Mouse (Mus musculus): ENCODE measurements around the gene Pappa. TPM values are rescaled to one million over a fixed set of nuclear protein-coding genes. Genes with fewer than 3 reads are reported as not detected.

Pappa gene
- 0.88 and 0.93 TPM in 2 replicates for polyA plus RNA-seq (2014; fragmentation: Nextera tagmentation; extraction: Ambion mirVana)

- H3K27ac ChIP-seq (replicated peaks; ENCODE audit: low read depth, low read length) = no peak within 1 kb of the TSS
- peak within 1 kb of the TSS; percentile 65 for H3K9ac ChIP-seq (replicated peaks; ENCODE audit: low read length)
- peak within 1 kb of the TSS; percentile 48 for H3K4me3 ChIP-seq (ENCODE audit: low read depth, low read length)
- no peaks in the 10 kb centered on the region; the same call in 1 of the 2 replicates for H3K4me1 ChIP-seq (ENCODE audit: control insufficient read depth, insufficient read depth, low read length)
- ATAC-seq (replicated peaks; ENCODE audit: insufficient number of reproducible peaks, low FRiP score, low TSS enrichment, low read depth) (no peak), DNase-seq (ENCODE audit: low spot score) (peak; percentile 33)
- 0% methylated on average over 14 of the region's 16 CpGs for WGBS
- no peaks in the 10 kb centered on the region for H3K36me3 ChIP-seq (replicated peaks; ENCODE audit: control insufficient read depth, insufficient read depth, low read depth, low read length)
- H3K9me3 ChIP-seq (replicated peaks; ENCODE audit: control insufficient read depth, low read length) = no peaks in the 10 kb centered on the region
- peak within 1 kb of the TSS; percentile 95 for H3K4me2 ChIP-seq (ENCODE audit: low read depth, low read length)
- H3K27me3 ChIP-seq (ENCODE audit: control insufficient read depth, insufficient read depth, low read length) = peaks cover 5% of the 10 kb centered on the region
Measured at GRCm38 (mm10) chr4:65123741-65124224, at the start of gene Pappa. Gene Pappa (plus strand): TSS chr4:65124174.

GRCm38 (mm10) chr4:65077906-65078615 lies 45.9 kb upstream of the Pappa start:
- Histone ChIP-seq H3K9ac (replicated peaks; ENCODE audit: low read length) (no peak overlapping the region), H3K27ac (replicated peaks; ENCODE audit: low read depth, low read length) (no peak overlapping the region), H3K4me2 (ENCODE audit: low read depth, low read length) (no peak overlapping the region), H3K4me3 (ENCODE audit: low read depth, low read length) (no peak overlapping the region), H3K27me3 (ENCODE audit: control insufficient read depth, insufficient read depth, low read length) (no peaks in the 10 kb centered on the region), H3K9me3 (replicated peaks; ENCODE audit: control insufficient read depth, low read length) (no peaks in the 10 kb centered on the region), H3K4me1 (ENCODE audit: control insufficient read depth, insufficient read depth, low read length) (no peaks in the 10 kb centered on the region), H3K36me3 (replicated peaks; ENCODE audit: control insufficient read depth, insufficient read depth, low read depth, low read length) (no peaks in the 10 kb centered on the region)
- ATAC-seq (replicated peaks; ENCODE audit: insufficient number of reproducible peaks, low FRiP score, low TSS enrichment, low read depth) (no peak), DNase-seq (ENCODE audit: low spot score) (no peak)
- 86% methylated on average over 6 of the region's 6 CpGs for WGBS

- 95% methylated on average over 1 of the region's 1 CpGs for WGBS
- Histone ChIP-seq H3K4me3 (ENCODE audit: low read depth, low read length) (no peak overlapping the region), H3K4me1 (ENCODE audit: control insufficient read depth, insufficient read depth, low read length) (no peaks in the 10 kb centered on the region), H3K4me2 (ENCODE audit: low read depth, low read length) (no peak overlapping the region), H3K36me3 (replicated peaks; ENCODE audit: control insufficient read depth, insufficient read depth, low read depth, low read length) (no peaks in the 10 kb centered on the region), H3K27ac (replicated peaks; ENCODE audit: low read depth, low read length) (no peak overlapping the region), H3K9me3 (replicated peaks; ENCODE audit: control insufficient read depth, low read length) (no peaks in the 10 kb centered on the region), H3K27me3 (ENCODE audit: control insufficient read depth, insufficient read depth, low read length) (no peaks in the 10 kb centered on the region), H3K9ac (replicated peaks; ENCODE audit: low read length) (no peak overlapping the region)
- DNase-seq (ENCODE audit: low spot score) = no peak
- ATAC-seq (replicated peaks; ENCODE audit: insufficient number of reproducible peaks, low FRiP score, low TSS enrichment, low read depth) = no peak
Measured at GRCm38 (mm10) chr4:65086864-65087263, 37.1 kb upstream of the Pappa start.

GRCm38 (mm10) chr4:65087592-65087991 lies 36.4 kb upstream of the Pappa start:
- Histone ChIP-seq H3K9ac (replicated peaks; ENCODE audit: low read length) (no peak overlapping the region), H3K4me3 (ENCODE audit: low read depth, low read length) (no peak overlapping the region), H3K9me3 (replicated peaks; ENCODE audit: control insufficient read depth, low read length) (no peaks in the 10 kb centered on the region), H3K4me1 (ENCODE audit: control insufficient read depth, insufficient read depth, low read length) (no peaks in the 10 kb centered on the region), H3K27me3 (ENCODE audit: control insufficient read depth, insufficient read depth, low read length) (no peaks in the 10 kb centered on the region), H3K36me3 (replicated peaks; ENCODE audit: control insufficient read depth, insufficient read depth, low read depth, low read length) (no peaks in the 10 kb centered on the region), H3K4me2 (ENCODE audit: low read depth, low read length) (no peak overlapping the region), H3K27ac (replicated peaks; ENCODE audit: low read depth, low read length) (no peak overlapping the region)
- 85% methylated on average over 5 of the region's 5 CpGs for WGBS
- DNase-seq (ENCODE audit: low spot score) (no peak), ATAC-seq (replicated peaks; ENCODE audit: insufficient number of reproducible peaks, low FRiP score, low TSS enrichment, low read depth) (no peak)

GRCm38 (mm10) chr4:65092191-65092590 lies 31.8 kb upstream of the Pappa start:
- H3K36me3 ChIP-seq (replicated peaks; ENCODE audit: control insufficient read depth, insufficient read depth, low read depth, low read length) = no peaks in the 10 kb centered on the region
- no peaks in the 10 kb centered on the region for H3K9me3 ChIP-seq (replicated peaks; ENCODE audit: control insufficient read depth, low read length)
- H3K27me3 ChIP-seq (ENCODE audit: control insufficient read depth, insufficient read depth, low read length) = no peaks in the 10 kb centered on the region
- DNase-seq (ENCODE audit: low spot score) (peak; percentile 27), ATAC-seq (replicated peaks; ENCODE audit: insufficient number of reproducible peaks, low FRiP score, low TSS enrichment, low read depth) (no peak)
- no peak overlapping the region for H3K4me2 ChIP-seq (ENCODE audit: low read depth, low read length)
- H3K27ac ChIP-seq (replicated peaks; ENCODE audit: low read depth, low read length) = no peak overlapping the region
- no peaks in the 10 kb centered on the region for H3K4me1 ChIP-seq (ENCODE audit: control insufficient read depth, insufficient read depth, low read length)
- H3K4me3 ChIP-seq (ENCODE audit: low read depth, low read length) = no peak overlapping the region
- no peak overlapping the region for H3K9ac ChIP-seq (replicated peaks; ENCODE audit: low read length)
- 17% methylated on average over 1 of the region's 1 CpGs for WGBS

GRCm38 (mm10) chr4:65120329-65120728 lies 3.6 kb upstream of the Pappa start:
- no peak overlapping the region for H3K4me3 ChIP-seq (ENCODE audit: low read depth, low read length)
- H3K36me3 ChIP-seq (replicated peaks; ENCODE audit: control insufficient read depth, insufficient read depth, low read depth, low read length) = no peaks in the 10 kb centered on the region
- no peaks in the 10 kb centered on the region for H3K4me1 ChIP-seq (ENCODE audit: control insufficient read depth, insufficient read depth, low read length)
- 77% methylated on average over 1 of the region's 1 CpGs for WGBS
- no peak overlapping the region for H3K27ac ChIP-seq (replicated peaks; ENCODE audit: low read depth, low read length)
- H3K27me3 ChIP-seq (ENCODE audit: control insufficient read depth, insufficient read depth, low read length) = peaks cover 5% of the 10 kb centered on the region
- ATAC-seq (replicated peaks; ENCODE audit: insufficient number of reproducible peaks, low FRiP score, low TSS enrichment, low read depth) (no peak), DNase-seq (ENCODE audit: low spot score) (no peak)
- no peak overlapping the region for H3K4me2 ChIP-seq (ENCODE audit: low read depth, low read length)
- H3K9me3 ChIP-seq (replicated peaks; ENCODE audit: control insufficient read depth, low read length) = no peaks in the 10 kb centered on the region
- H3K9ac ChIP-seq (replicated peaks; ENCODE audit: low read length) = no peak overlapping the region

GRCm38 (mm10) chr4:65122841-65123240 lies 1.1 kb upstream of the Pappa start:
- Histone ChIP-seq H3K27me3 (ENCODE audit: control insufficient read depth, insufficient read depth, low read length) (peaks cover 5% of the 10 kb centered on the region), H3K9ac (replicated peaks; ENCODE audit: low read length) (no peak overlapping the region), H3K27ac (replicated peaks; ENCODE audit: low read depth, low read length) (no peak overlapping the region), H3K4me2 (ENCODE audit: low read depth, low read length) (no peak overlapping the region), H3K4me1 (ENCODE audit: control insufficient read depth, insufficient read depth, low read length) (no peaks in the 10 kb centered on the region; the same call in 1 of the 2 replicates), H3K36me3 (replicated peaks; ENCODE audit: control insufficient read depth, insufficient read depth, low read depth, low read length) (no peaks in the 10 kb centered on the region), H3K4me3 (ENCODE audit: low read depth, low read length) (no peak overlapping the region), H3K9me3 (replicated peaks; ENCODE audit: control insufficient read depth, low read length) (no peaks in the 10 kb centered on the region)
- DNase-seq (ENCODE audit: low spot score) = peak; percentile 67
- no peak for ATAC-seq (replicated peaks; ENCODE audit: insufficient number of reproducible peaks, low FRiP score, low TSS enrichment, low read depth)
- 6% methylated on average over 2 of the region's 2 CpGs for whole genome bisulfite sequencing

- Histone ChIP-seq H3K27me3 (ENCODE audit: control insufficient read depth, insufficient read depth, low read length) (peaks cover 5% of the 10 kb centered on the region), H3K4me2 (ENCODE audit: low read depth, low read length) (peak overlapping the region; percentile 95), H3K4me1 (ENCODE audit: control insufficient read depth, insufficient read depth, low read length) (no peaks in the 10 kb centered on the region; the same call in 1 of the 2 replicates), H3K27ac (replicated peaks; ENCODE audit: low read depth, low read length) (no peak overlapping the region), H3K9ac (replicated peaks; ENCODE audit: low read length) (peak overlapping the region; percentile 65), H3K9me3 (replicated peaks; ENCODE audit: control insufficient read depth, low read length) (no peaks in the 10 kb centered on the region), H3K4me3 (ENCODE audit: low read depth, low read length) (peak overlapping the region; percentile 48), H3K36me3 (replicated peaks; ENCODE audit: control insufficient read depth, insufficient read depth, low read depth, low read length) (no peaks in the 10 kb centered on the region)
- WGBS = under 1% methylated on average over 46 of the region's 80 CpGs
- ATAC-seq (replicated peaks; ENCODE audit: insufficient number of reproducible peaks, low FRiP score, low TSS enrichment, low read depth) = peak; percentile 58
- peak; percentile 54 for DNase-seq (ENCODE audit: low spot score)
Measured at GRCm38 (mm10) chr4:65124369-65125151, 586 bp downstream of the Pappa start.

Data from embryonic facial prominence, embryonic 11.5 days (tissue).